Mouse (Mus musculus) embryonic fibroblast, embryonic 13.5 days (primary cell): ENCODE data around the gene Krtap19-9b.

Source experiments
- CTCF ChIP-seq: IDR thresholded peaks from 2 replicates; pipeline ENCODE4 v1.5.1; 2011; ENCODE audit warnings: mild to moderate bottlenecking, control low read depth, low read length, moderate library complexity, borderline replicate concordance; ENCODE audit not compliant: insufficient read depth
- POLR2A ChIP-seq: IDR thresholded peaks from 2 replicates; pipeline ENCODE4 v1.6.1; 2011; ENCODE audit warnings: low read depth, mild to moderate bottlenecking, control low read depth, low read length, moderate library complexity

DNA sequence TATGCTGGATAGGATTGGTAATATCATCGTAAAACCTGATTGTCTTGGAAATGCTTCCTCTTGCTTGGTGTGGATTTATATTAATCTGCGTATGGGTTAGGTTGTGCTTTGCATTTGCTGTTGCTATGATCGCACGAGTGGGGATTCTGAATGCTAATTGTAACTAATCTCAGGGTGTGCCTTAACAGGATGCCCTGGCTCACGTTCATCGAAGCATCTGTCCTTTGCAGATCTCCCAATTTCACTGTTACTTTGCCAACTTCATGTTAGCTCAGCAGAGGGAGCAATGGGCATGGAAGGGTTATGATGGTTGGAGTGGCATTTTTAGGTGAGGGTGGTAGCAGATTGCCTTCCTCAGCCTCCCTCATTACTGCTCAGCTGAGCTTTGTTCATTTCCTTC lies 9.0 kb upstream of the Krtap19-9b start:
- TF ChIP-seq CTCF (no peak), POLR2A (no peak)
